Mouse (Mus musculus): ENCODE results near the gene Rhod.

DNA sequence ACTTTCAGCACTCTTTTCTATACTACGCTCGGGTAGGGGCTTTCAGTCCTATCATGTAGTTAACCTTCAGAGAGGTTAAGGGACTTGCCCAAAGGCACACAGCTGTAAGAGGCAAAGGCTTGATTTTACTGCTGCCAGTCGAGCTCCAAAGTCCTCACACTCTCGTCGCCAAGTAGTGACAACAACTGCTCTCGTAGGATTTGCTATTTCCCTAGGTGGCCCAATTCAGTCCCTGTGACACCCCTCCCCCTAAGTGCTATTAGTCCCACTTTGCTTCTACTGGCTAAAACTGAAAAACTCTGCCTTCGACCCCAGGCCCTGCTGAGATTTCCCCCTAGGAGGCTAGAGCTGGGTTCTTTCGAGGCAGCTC, 456 bp downstream of the Rhod start:
- TF ChIP-seq ZC3H11A (IDR thresholded peaks at IDR 0.05; ENCODE audit: borderline replicate concordance, low read depth, low read length) (no peak), ZNF384 (IDR thresholded peaks at IDR 0.05; ENCODE audit: low read depth, low read length) (no peak), HCFC1 (IDR thresholded peaks at IDR 0.05; ENCODE audit: borderline replicate concordance, insufficient read depth, low read length) (no peak), CHD2 (IDR thresholded peaks at IDR 0.05; ENCODE audit: low read depth, low read length) (no peak)

Data from ES-E14 (cell line).